Mouse (Mus musculus): ENCODE results near the gene Ppard.
"Not testable (repeated sequence)": the region's sequence is repeated elsewhere in the genome, so short reads cannot be mapped to it uniquely, and the experiment has no call there.

Gene Ppard

DNA sequence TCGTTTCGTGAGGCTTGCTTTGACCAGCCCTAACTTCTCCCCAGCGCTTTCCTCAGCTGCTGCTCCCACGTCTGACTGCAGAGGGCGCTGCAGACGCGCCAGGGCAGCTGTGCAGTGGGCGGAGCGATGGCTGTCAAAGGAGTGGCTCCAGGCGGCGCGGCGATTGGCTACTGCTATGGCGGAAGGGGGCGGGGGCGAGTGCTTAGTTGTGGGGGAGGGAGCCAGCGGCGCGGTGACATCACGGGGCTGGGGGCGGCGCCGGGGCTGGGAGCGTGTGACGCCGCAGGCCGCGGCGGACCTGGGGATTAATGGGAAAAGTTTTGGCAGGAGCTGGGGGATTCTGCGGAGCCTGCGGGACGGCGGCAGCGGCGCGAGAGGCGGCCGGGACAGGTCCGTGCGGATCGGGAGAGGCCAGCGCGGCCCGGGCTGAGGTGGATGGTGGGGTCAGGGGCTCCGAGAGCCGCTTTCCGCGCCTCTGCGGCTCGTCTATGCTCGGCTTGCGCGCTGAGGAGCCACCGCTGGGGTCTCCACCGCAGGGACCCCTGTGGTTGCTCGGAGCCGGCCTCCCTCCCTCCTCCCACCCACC is at the start of gene Ppard:
Gene Ppard (plus strand): TSS at position 226 of the 586 bp plus-strand sequence.
- peak; percentile 100 for DNase-seq

DNA sequence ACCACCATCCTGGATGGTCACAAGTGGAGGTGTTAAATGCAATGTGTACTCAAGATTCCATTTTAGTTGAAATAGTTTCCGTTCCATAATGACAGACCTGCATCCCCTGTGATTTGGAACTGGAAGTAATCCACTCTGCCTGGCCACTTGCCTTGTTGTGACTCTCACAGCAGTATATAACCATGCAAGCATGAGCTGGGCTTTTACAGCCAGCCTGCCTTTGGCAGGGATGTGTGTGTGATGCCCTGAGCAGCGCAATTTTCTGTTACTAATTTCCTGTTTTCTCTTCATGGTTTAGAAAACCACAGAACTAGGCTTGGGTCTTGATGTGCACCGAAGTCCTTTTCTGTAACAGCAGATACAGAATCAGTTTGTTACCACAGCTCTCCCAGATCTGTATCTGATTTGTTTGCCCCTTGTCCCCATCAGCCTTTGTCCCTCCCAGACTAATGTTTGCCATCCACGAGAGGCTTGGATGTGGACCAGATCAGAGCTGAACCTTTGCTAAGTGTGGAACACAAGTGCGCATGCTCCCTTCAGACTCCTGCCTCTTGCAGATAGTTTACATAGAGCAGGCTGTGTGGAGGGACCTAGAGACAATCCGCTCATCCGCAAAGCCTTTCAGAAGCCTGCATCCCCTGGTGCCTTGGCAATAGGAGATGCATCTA is 47.4 kb upstream of the Ppard start:
- DNase-seq, result no peak

DNA sequence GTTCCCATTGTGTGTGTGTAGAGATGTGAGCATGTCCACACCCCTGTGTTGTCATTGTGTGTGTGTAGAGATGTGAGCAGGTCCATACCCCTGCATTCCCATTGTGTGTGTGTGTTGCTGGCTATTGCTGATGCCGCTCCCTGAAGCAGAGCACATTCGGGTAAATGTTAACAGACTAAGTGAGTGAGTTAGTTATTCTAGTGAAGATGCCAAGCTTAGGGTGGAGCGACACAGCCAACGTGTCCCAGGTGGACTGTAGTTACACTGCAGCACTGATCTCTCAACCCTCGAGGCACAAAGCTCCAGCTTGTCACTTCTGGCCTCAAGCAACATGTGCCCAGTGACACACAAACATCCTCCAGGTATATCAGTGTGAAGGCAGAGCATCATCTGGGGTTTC is 44.2 kb upstream of the Ppard start:
- DNase-seq, result no peak

DNA sequence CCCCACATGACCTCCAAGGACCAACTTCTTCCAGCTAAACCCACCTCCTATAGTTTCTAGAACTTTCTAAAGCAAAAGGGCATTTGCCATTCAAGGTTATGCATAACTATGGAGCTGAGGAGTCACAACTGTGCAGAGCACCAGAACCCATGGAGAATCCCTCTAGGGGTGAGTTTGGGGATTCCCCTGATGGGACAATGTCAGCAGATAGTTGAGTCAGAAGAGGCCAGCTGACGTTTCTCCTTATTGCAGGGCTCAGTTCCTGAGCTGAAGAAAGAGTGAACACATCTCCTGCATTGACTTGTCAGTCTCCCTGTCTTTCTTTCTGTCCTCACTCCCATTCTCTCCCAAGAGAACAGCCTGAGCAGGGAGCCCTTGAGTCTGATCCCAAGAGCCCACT is 39.7 kb upstream of the Ppard start:
- no peak for DNase-seq

DNA sequence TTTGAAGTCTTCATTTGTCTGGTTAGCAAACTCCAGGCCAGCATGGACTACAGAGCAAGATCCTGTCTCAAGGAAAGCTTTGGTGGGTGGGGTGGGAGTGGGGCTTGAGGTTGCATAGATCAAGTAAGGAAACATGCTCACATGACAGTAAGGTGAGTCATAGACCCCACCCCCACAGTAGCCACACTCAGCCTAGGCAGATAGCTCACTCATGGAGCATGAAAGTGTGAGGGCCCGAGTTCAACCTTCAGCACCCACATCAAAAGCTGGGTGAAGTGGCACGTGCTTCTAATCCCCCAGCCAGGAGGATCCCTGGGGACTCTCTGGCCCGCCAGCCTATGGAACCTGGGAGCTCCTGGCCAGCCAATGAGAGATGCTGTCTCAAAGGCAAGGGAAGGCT is 38.9 kb upstream of the Ppard start:
- no peak for DNase-seq

DNA sequence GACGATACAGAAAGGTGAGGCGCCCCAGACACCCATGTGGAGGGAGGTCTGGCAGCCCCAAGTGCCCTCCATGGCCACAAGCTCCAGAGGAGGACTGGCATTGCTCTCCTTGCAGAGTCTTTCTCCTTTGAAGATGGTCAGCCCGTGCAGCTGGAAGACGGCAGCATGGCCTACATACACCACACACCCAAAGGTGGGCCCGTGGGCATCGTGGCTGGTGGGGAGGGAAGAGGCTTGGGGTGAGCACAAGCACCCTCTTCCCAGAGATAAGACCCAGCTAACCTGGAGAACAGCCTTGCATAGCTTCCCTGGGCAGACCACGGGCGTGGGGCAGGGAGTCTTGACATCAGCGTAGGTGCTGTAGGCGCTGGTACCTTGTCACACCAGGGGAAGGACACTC is 37.5 kb upstream of the Ppard start:
- no peak for DNase-seq

GRCm38 (mm10) chr17:28197646-28198045 is 34.9 kb upstream of the Ppard start:
- no peak for DNase-seq

- DNase-seq, result no peak
Measured at GRCm38 (mm10) chr17:28201982-28202381, 30.5 kb upstream of the Ppard start.

GRCm38 (mm10) chr17:28204052-28204720 is 28.3 kb upstream of the Ppard start:
- DNase-seq, result peak; percentile 87

GRCm38 (mm10) chr17:28205443-28205842 is 27.1 kb upstream of the Ppard start:
- DNase-seq, result peak; percentile 35

DNA sequence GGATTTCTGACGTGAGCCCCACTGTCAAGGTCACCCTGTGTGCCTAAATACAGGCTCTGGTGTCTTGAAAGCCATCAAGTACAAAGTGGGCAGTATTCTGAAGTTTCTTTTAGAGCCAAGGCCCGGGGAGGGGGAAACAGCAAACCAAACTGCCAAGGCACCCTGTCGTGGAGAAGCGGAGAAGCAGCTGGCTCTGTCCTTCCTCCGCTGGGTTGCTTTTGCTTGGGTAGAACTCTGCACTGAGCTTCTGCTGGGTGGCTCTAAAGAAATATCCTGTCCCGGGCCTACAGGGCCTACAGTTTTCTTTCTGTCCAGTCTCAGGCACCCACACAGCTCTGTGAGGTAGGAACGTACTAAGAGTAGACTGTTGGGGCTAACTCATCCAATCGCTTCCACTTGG is 25.4 kb upstream of the Ppard start:
- peak; percentile 73 for DNase-seq

GRCm38 (mm10) chr17:28207591-28208313 is 24.7 kb upstream of the Ppard start, which contains the start of gene Def6:
Def6 (plus strand) TSS chr17:28207778.
- DNase-seq, result peak; percentile 90

DNA sequence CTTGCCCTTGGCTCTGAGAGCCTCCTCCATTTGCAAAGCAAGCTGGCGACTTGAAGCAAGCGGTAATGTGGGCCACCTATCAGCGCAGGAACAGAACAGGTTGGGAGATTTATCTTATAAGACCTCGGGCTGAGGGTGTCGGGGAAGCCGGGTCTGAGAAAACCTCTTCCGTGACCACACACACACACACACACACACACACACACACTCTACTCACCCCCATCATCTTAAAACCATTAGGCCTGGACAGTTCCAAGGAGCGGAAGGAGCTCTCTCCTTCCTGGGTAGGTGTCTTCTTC is 24.2 kb upstream of the Ppard start:
- DNase-seq, result no peak

DNA sequence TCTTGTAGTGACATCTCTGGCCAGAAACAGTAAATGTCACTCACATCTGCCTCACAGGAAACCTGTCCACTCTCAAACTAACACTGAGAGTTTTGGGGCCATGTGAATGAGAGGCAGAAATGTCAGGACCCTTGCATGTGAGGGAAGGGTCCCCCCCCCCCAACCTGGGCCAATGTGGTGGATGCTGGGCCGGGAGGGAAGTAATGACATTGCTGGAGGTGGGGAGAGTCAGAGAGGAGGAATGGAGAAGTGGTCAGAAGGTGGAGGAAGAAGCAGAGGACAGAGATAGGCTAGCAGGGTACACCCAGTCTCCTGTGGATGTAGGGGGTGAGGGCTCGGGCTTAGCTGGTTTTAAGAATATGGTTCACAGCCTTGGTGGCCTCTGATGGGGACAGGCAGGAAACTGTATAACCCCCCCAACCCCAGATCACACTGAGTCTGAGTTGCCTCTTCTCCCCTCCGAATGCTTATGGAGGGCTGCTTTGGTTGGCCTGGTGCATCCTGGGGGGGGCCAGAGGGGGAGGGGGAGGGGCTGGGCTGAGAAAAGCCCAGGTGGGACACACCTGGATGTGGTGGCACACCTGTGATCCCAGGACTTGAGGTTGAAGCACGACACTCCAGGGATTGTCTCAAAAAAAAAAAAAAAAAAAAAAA is 22.9 kb upstream of the Ppard start:
- DNase-seq, result peak; percentile 58

DNA sequence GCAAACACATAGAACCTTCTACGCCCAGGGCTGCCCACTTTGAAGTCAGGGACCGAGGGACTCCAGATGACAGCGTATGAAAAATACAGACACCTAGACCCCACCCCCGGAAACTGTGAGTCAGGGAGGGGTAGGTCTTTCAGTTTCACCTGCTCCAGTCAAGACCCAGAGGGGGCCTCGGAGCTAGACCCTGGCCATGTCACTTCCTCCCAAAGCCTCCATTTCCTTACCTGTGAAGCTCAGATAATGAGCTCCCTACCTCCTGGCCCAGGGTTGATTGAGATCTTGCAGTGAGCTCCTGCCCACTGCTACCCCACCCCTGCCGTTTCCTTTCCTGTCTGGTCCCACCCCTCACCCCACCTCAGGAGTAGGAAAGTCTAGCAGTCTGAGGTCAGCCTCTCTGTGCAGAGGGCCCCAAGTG is 20.6 kb upstream of the Ppard start:
- peak; percentile 80 for DNase-seq

- DNase-seq, result no peak
Measured at GRCm38 (mm10) chr17:28212391-28212790, 20.1 kb upstream of the Ppard start.

DNA sequence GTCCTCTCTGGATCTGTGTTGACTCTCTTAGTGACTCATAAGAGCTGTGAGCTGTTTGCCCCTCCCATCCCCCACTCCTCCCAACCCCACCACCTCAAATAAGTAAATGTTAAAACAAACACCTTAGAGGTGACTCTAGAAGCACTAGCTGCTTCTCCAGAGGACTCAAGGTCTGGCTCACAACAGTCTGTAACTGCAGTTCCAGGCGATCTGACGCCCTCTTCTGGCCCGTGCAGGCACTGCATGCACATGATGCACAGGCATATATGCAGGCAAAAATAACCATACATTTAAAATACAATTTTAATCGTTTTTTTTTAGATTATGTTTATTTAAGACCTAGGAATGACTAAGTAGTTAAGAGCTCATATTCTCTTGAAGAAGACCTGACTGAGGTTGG is 19.3 kb upstream of the Ppard start:
- peak; percentile 87 for DNase-seq

GRCm38 (mm10) chr17:28216791-28217190 is 15.7 kb upstream of the Ppard start:
- no peak for DNase-seq

DNA sequence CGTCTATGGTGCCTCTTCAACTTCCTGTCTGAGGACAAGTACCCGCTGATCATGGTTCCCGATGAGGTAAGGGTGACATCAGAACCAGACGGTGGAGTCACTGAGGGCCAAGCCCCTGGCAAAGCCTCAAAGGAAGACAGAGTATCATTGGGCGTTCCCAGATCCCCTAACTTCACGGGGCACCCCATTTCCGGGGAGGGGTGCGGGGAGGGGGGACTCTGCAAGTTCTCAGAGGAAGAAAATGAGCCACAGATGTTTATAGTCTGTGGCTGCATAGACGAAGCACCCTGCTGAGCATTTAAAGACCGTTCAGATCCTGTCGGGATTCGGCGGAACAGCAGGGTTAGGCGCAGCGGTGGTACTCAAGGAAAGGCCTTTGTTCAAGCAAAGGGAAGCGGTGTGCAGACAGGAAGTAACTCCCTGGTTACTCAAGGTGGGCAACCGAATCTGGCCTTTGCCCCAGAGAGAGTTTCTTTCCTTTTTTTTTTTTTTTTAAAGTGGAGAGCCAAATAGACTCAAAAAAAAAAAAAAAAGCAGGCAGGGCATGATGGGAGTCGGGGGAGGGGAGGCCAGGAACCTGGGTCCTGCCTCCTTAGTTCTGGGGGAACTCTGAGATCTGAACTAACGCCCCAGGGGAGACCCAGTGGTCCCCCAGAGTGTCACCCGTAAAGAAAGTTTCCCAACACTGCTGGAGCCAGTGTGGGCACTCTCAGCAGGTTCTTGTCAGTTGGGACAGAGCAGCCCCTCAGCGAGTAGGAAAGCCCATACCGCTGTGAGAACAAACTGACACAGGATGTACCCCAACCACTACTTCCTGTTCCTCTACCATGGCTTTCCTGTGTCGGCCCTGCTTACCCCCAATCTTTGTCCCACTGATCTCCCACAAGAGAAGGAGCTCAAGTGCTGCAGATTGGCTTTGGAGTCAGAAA is 14.5 kb upstream of the Ppard start:
- DNase-seq, result peak; percentile 79

GRCm38 (mm10) chr17:28222463-28222862 is 10.0 kb upstream of the Ppard start:
- DNase-seq, result not testable (repeated sequence)

GRCm38 (mm10) chr17:28223561-28224391 is 8.7 kb upstream of the Ppard start:
- peak; percentile 97 for DNase-seq

Measured in thymus, postnatal 4 days (tissue).